Mouse (Mus musculus) midbrain, embryonic 15.5 days (tissue): Measurements from ENCODE around the gene Eml6. TPM values are rescaled to one million over a fixed set of nuclear protein-coding genes. Genes with fewer than 3 reads are reported as not detected.

Experiments
- polyA plus RNA-seq: library from polyadenylated mRNA; unstranded; fragments of >200 nt; fragmentation: Nextera tagmentation; extraction: Ambion mirVana; gene quantifications from 2 replicates; pipeline ENCODE4 v1.2.1, GENCODE M21; 2015

The Eml6 gene
- polyA plus RNA-seq, 1 experiment from 2014 or later, result 7.7 TPM

Other genes with a start within 250 kb of the Eml6 start
- gene 4931440F15Rik, start 200.4 kb downstream of the Eml6 start, polyA plus RNA-seq, result 0.72 and 0.74 TPM in 2 replicates
- gene Sptbn1, start 242.1 kb upstream of the Eml6 start, polyA plus RNA-seq, result 175 and 176 TPM in 2 replicates